Mouse (Mus musculus): ENCODE measurements around the gene Trip13. TPM values are rescaled to one million over a fixed set of nuclear protein-coding genes. Genes with fewer than 3 reads are reported as not detected.

Trip13 gene
- polyA plus RNA-seq, 1 experiment from 2014 or later: 32.2 TPM

GRCm38 (mm10) chr13:73897561-73897960 lies 40.0 kb downstream of the Trip13 start:
- Histone ChIP-seq H3K27ac (ENCODE audit: low read length) (no peak overlapping the region), H3K9me3 (ENCODE audit: control insufficient read depth, low read length) (no peaks in the 10 kb centered on the region), H3K4me3 (ENCODE audit: low read length) (no peak overlapping the region), H3K9ac (ENCODE audit: low read depth, low read length) (no peak overlapping the region), H3K4me1 (ENCODE audit: control insufficient read depth, insufficient read depth, low read length) (0 out of 2 replicates have a peak, but pooled peaks cover 1% of the 10 kb centered on the region), H3K27me3 (replicated peaks; ENCODE audit: control insufficient read depth, insufficient read depth, low read length) (no peaks in the 10 kb centered on the region), H3K36me3 (ENCODE audit: control insufficient read depth, insufficient read depth, low read length) (no peaks in the 10 kb centered on the region), H3K4me2 (ENCODE audit: low read depth, low read length) (no peak overlapping the region)
- no peak for ATAC-seq
- 67% methylated on average over 3 of the region's 3 CpGs for WGBS

GRCm38 (mm10) chr13:73892493-73893178 lies 44.9 kb downstream of the Trip13 start:
- peak; percentile 86 for ATAC-seq
- H3K9me3 ChIP-seq (ENCODE audit: control insufficient read depth, low read length): no peaks in the 10 kb centered on the region
- H3K4me2 ChIP-seq (ENCODE audit: low read depth, low read length): no peak overlapping the region
- H3K4me1 ChIP-seq (ENCODE audit: control insufficient read depth, insufficient read depth, low read length): peaks cover 7% of the 10 kb centered on the region
- 44% methylated on average over 6 of the region's 6 CpGs for WGBS
- peak overlapping the region; percentile 69 for H3K27ac ChIP-seq (ENCODE audit: low read length)
- no peak overlapping the region for H3K4me3 ChIP-seq (ENCODE audit: low read length)
- no peaks in the 10 kb centered on the region for H3K27me3 ChIP-seq (replicated peaks; ENCODE audit: control insufficient read depth, insufficient read depth, low read length)
- no peak overlapping the region for H3K9ac ChIP-seq (ENCODE audit: low read depth, low read length)
- no peaks in the 10 kb centered on the region for H3K36me3 ChIP-seq (ENCODE audit: control insufficient read depth, insufficient read depth, low read length)

DNA sequence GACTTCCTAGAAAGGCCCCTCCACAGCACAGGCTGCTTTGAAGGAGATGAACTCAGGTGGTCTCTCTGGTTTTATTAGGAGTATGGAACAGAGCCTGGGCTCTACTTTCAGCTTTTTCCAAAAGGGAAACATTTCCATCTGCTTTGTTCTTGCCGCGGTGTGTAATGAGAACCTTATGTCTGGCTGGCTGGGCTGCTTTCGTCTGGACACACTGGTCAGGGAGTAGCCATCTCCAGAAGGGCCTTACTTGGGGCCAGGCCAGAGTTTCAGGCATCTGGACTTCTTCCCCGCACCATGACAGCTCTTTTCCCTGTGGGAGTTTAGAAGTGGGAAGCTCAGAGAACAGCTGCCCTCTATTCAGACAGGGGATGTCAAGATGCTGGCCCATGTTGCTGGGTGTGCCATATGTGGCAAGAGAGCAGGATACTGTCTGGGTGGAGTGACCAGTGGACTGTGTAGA lies 50.1 kb downstream of the Trip13 start:
- peak; percentile 71; the same call in 1 of the 2 replicates for ATAC-seq
- 36% methylated on average over 4 of the region's 4 CpGs for WGBS
- Histone ChIP-seq H3K27me3 (replicated peaks; ENCODE audit: control insufficient read depth, insufficient read depth, low read length) (no peaks in the 10 kb centered on the region), H3K27ac (ENCODE audit: low read length) (no peak overlapping the region), H3K36me3 (ENCODE audit: control insufficient read depth, insufficient read depth, low read length) (no peaks in the 10 kb centered on the region), H3K4me3 (ENCODE audit: low read length) (no peak overlapping the region), H3K9ac (ENCODE audit: low read depth, low read length) (no peak overlapping the region), H3K4me1 (ENCODE audit: control insufficient read depth, insufficient read depth, low read length) (peaks cover 5% of the 10 kb centered on the region), H3K4me2 (ENCODE audit: low read depth, low read length) (no peak overlapping the region), H3K9me3 (ENCODE audit: control insufficient read depth, low read length) (no peaks in the 10 kb centered on the region)

- H3K36me3 ChIP-seq (ENCODE audit: control insufficient read depth, insufficient read depth, low read length): no peaks in the 10 kb centered on the region
- ATAC-seq: no peak
- H3K27ac ChIP-seq (ENCODE audit: low read length): no peak overlapping the region
- no peaks in the 10 kb centered on the region for H3K27me3 ChIP-seq (replicated peaks; ENCODE audit: control insufficient read depth, insufficient read depth, low read length)
- no peak overlapping the region for H3K4me3 ChIP-seq (ENCODE audit: low read length)
- H3K9ac ChIP-seq (ENCODE audit: low read depth, low read length): no peak overlapping the region
- no peaks in the 10 kb centered on the region for H3K4me1 ChIP-seq (ENCODE audit: control insufficient read depth, insufficient read depth, low read length)
- H3K4me2 ChIP-seq (ENCODE audit: low read depth, low read length): no peak overlapping the region
- 86% methylated on average over 5 of the region's 5 CpGs for WGBS
- no peaks in the 10 kb centered on the region for H3K9me3 ChIP-seq (ENCODE audit: control insufficient read depth, low read length)
Measured at GRCm38 (mm10) chr13:73886601-73887000, 51.0 kb downstream of the Trip13 start.

- ATAC-seq: no peak
- H3K27ac ChIP-seq (ENCODE audit: low read length): no peak overlapping the region
- H3K4me1 ChIP-seq (ENCODE audit: control insufficient read depth, insufficient read depth, low read length): no peaks in the 10 kb centered on the region
- H3K4me3 ChIP-seq (ENCODE audit: low read length): no peak overlapping the region
- no peaks in the 10 kb centered on the region for H3K9me3 ChIP-seq (ENCODE audit: control insufficient read depth, low read length)
- H3K9ac ChIP-seq (ENCODE audit: low read depth, low read length): no peak overlapping the region
- no peak overlapping the region for H3K4me2 ChIP-seq (ENCODE audit: low read depth, low read length)
- H3K27me3 ChIP-seq (replicated peaks; ENCODE audit: control insufficient read depth, insufficient read depth, low read length): no peaks in the 10 kb centered on the region
- no peaks in the 10 kb centered on the region for H3K36me3 ChIP-seq (ENCODE audit: control insufficient read depth, insufficient read depth, low read length)
- WGBS: 75% methylated on average over 4 of the region's 4 CpGs
Measured at GRCm38 (mm10) chr13:73886066-73886465, 51.5 kb downstream of the Trip13 start.

GRCm38 (mm10) chr13:73885656-73886055 lies 51.9 kb downstream of the Trip13 start:
- no peak overlapping the region for H3K27ac ChIP-seq (ENCODE audit: low read length)
- no peaks in the 10 kb centered on the region for H3K36me3 ChIP-seq (ENCODE audit: control insufficient read depth, insufficient read depth, low read length)
- H3K4me3 ChIP-seq (ENCODE audit: low read length): no peak overlapping the region
- H3K4me1 ChIP-seq (ENCODE audit: control insufficient read depth, insufficient read depth, low read length): no peaks in the 10 kb centered on the region
- no peaks in the 10 kb centered on the region for H3K9me3 ChIP-seq (ENCODE audit: control insufficient read depth, low read length)
- 59% methylated on average over 4 of the region's 4 CpGs for WGBS
- no peaks in the 10 kb centered on the region for H3K27me3 ChIP-seq (replicated peaks; ENCODE audit: control insufficient read depth, insufficient read depth, low read length)
- H3K9ac ChIP-seq (ENCODE audit: low read depth, low read length): no peak overlapping the region
- no peak overlapping the region for H3K4me2 ChIP-seq (ENCODE audit: low read depth, low read length)
- no peak for ATAC-seq

DNA sequence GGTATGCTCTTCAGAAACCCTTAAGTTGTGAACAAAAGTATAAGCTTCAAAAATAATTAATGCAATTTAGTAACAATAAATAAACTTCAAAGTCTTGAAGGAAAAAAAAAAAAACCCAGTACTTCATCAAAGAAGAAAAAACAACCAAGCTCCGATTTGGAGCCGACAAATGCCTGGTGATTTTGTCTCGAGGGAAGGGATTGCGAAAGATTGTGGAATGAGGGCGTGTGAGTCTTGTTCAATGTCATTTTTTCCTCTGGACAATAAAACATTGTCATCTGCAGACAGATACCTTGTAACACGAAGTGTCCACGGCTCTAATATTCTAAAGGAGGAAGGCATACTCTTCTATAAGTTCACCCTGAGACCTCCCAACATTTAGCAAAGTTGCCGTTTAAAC lies 56.2 kb downstream of the Trip13 start:
- H3K9ac ChIP-seq (ENCODE audit: low read depth, low read length): no peak overlapping the region
- no peak overlapping the region for H3K27ac ChIP-seq (ENCODE audit: low read length)
- no peaks in the 10 kb centered on the region for H3K4me1 ChIP-seq (ENCODE audit: control insufficient read depth, insufficient read depth, low read length)
- ATAC-seq: no peak
- WGBS: 63% methylated on average over 8 of the region's 8 CpGs
- peaks cover 6% of the 10 kb centered on the region; the same call in 1 of the 2 replicates for H3K9me3 ChIP-seq (ENCODE audit: control insufficient read depth, low read length)
- H3K36me3 ChIP-seq (ENCODE audit: control insufficient read depth, insufficient read depth, low read length): no peaks in the 10 kb centered on the region
- no peaks in the 10 kb centered on the region for H3K27me3 ChIP-seq (replicated peaks; ENCODE audit: control insufficient read depth, insufficient read depth, low read length)
- H3K4me3 ChIP-seq (ENCODE audit: low read length): no peak overlapping the region
- no peak overlapping the region for H3K4me2 ChIP-seq (ENCODE audit: low read depth, low read length)

DNA sequence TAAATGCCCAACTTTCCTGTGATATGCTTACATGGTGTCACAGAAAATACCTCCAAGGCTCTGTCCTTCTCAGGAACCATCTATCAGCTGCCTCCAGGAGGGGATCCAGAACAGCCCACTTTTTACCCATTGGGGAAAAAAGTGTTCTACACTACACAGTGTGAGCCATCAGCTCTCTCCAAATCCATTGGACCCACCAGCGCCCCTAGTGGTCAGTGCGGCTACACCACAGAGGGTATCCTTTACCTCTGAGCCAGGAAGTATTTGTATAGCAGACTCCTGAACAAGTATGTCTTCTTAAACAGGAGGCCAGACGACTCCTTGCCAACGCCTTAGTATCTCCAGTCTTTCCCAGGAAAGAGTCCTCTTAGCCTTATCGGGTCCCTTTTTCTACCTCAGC lies 57.8 kb downstream of the Trip13 start:
- ATAC-seq: no peak

DNA sequence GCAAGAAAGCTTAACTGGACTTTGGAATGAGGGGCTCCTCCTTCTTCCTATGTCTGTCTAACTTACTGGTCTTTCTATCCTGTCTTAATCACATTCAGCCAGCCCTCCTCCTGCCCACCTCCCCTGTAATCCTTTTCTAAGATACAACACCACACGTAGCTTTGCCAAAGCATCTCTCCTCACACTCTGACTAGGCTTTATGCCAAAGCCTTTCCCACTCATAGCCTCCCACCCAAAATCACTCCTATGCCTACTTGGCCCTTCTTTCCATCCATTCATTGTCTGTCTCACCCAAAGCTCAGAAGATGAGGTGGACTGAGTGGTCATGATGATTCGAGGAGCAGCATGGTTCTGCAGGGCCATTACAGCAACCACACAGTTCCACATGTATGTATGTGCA lies 65.4 kb downstream of the Trip13 start:
- Histone ChIP-seq H3K36me3 (ENCODE audit: control insufficient read depth, insufficient read depth, low read length) (no peaks in the 10 kb centered on the region), H3K4me1 (ENCODE audit: control insufficient read depth, insufficient read depth, low read length) (no peaks in the 10 kb centered on the region), H3K27ac (ENCODE audit: low read length) (no peak overlapping the region), H3K9ac (ENCODE audit: low read depth, low read length) (no peak overlapping the region), H3K4me2 (ENCODE audit: low read depth, low read length) (no peak overlapping the region), H3K27me3 (replicated peaks; ENCODE audit: control insufficient read depth, insufficient read depth, low read length) (no peaks in the 10 kb centered on the region), H3K9me3 (ENCODE audit: control insufficient read depth, low read length) (no peaks in the 10 kb centered on the region), H3K4me3 (ENCODE audit: low read length) (no peak overlapping the region)
- no peak for ATAC-seq
- 77% methylated on average over 2 of the region's 2 CpGs for WGBS

More for the DNA sequence above, 57.8 kb downstream of the Trip13 start:
- Histone ChIP-seq H3K27me3 (replicated peaks; ENCODE audit: control insufficient read depth, insufficient read depth, low read length) (no peaks in the 10 kb centered on the region), H3K9ac (ENCODE audit: low read depth, low read length) (no peak overlapping the region), H3K27ac (ENCODE audit: low read length) (no peak overlapping the region), H3K36me3 (ENCODE audit: control insufficient read depth, insufficient read depth, low read length) (no peaks in the 10 kb centered on the region), H3K4me2 (ENCODE audit: low read depth, low read length) (no peak overlapping the region), H3K4me1 (ENCODE audit: control insufficient read depth, insufficient read depth, low read length) (no peaks in the 10 kb centered on the region), H3K4me3 (ENCODE audit: low read length) (no peak overlapping the region), H3K9me3 (ENCODE audit: control insufficient read depth, low read length) (peaks cover 6% of the 10 kb centered on the region; the same call in 1 of the 2 replicates)
- WGBS: 88% methylated on average over 5 of the region's 5 CpGs
